Mouse (Mus musculus) liver (tissue): ENCODE measurements around the gene Smim23.

Experiments
- DNase-seq: peaks from one replicate; pipeline ENCODE4 v3.0.0-alpha.2; 2020; ENCODE audit warnings: mixed read lengths

The Smim23 gene

GRCm38 (mm10) chr11:32780747-32781536, 43.5 kb downstream of the Smim23 start:
- no peak for DNase-seq

- DNase-seq = no peak
Measured at GRCm38 (mm10) chr11:32768642-32769343, 55.6 kb downstream of the Smim23 start.
